Mouse (Mus musculus): Measurements from ENCODE around the gene Tmem245. TPM values are rescaled to one million over a fixed set of nuclear protein-coding genes. Genes with fewer than 3 reads are reported as not detected.
"Not testable (repeated sequence)": the region's sequence is repeated elsewhere in the genome, so short reads cannot be mapped to it uniquely, and the experiment has no call there.

Tmem245 gene
- polyA plus RNA-seq, 2 experiments from 2014 or later = 5.1 to 5.7 TPM

DNA sequence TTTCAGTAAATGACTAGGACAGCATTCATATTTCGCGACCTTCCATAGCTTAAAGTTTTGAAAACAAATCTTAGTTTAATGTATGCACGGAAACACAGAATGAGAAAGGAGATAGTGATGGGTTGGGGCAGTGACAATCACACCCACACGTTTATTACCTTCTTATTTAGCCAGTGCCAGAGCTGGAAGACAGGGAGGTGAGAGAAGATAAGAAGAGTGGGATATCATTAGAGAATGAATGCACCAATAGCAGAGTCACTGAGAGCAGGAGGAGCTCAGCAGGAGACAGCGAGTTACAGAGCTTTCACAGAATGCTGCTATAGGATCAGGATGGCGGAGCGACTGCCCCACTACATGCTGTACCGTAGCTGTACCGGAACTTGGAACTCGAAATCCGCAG, 25.0 kb downstream of the Tmem245 start:
- ATAC-seq = no peak

GRCm38 (mm10) chr4:56915732-56916325, 31.4 kb downstream of the Tmem245 start:
- ATAC-seq = peak; percentile 74

DNA sequence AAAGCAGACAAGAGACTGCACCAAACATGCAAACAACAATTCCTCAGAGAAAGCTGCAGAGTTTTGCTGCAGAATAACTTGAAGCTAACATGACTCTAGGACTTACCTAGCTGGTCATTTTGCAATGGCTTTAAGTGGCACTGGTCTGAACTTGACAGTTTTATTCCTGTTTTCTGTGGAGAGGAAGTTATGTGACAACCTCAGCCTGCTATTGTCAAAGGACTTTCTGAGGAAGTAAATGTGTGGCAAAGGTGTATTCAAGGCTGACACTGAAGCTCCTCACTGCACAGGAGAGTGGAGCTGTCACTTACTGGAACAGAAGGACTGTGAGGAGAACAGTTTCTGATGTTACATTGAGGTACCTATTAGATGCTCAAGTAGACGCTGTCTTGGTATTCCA, 32.5 kb downstream of the Tmem245 start:
- ATAC-seq = no peak

DNA sequence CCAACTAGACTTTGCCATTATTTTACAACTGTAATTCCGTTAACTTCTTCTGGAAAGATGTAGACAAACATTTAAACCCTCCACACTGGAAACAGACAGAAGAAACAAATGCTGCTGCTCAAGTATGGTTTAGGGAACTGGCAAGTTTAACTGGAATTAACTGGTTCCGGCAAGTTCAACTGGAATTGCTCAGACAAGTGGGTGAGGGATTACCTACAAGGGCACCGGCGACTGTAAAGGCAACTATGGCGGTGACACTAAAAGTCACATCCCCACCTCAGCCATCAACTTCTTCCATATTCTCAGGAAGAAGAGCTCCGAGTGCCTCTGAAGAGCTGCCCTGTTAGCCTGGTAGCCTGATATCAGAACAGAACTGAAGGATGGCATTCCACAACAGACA, 32.9 kb downstream of the Tmem245 start:
- no peak for ATAC-seq

DNA sequence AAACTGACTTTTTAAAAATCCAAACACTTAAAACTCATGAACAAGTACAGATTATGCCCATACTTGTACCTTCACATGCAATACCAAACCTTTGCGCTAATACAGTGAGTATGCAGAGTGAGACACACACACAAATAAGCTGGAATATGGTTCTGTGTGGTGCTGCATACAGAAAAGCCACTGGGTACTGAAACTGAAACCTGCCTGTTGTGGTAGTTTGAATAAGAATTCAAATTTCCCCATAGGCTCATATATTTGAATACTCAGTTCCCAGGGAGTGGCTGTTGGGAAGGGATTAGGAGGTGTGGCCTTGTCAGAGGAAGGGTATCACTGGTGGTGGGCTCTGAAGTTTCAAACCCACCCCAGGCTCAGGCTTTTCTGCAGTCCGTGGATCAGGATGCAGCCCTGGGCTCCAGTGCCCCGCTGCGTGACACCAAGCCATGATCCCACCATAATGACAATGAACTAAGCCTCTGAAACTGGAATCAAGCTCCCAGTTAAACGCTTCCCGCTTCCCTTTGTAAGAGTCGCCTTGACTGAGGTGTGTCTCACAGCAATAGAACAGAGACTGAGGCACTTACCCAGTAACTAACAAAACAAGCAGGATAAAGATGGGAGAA, 34.7 kb downstream of the Tmem245 start:
- ATAC-seq = no peak

- no peak for ATAC-seq
These were observed 37.7 kb downstream of the Tmem245 start for GRCm38 (mm10) chr4:56909568-56909967.

DNA sequence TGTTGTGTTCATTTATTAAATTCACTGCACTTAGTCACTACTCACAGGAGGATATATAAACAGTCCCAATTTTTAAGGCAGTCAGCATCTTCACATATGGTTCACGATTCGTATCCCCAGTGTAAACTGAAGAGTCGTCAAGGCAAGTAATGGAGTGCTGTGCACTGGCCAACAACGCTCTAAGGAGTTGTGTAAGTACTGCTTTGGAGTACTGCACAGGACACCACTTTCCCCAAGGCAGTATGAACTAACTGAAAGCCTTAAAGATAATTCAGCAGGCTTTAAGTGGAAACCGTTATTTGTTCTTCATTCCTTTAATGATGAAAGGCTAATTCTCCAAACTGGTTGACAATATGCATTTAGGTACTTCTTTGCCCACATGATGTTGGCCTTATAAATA, 39.6 kb downstream of the Tmem245 start:
- ATAC-seq = no peak

- ATAC-seq = no peak
These were observed 40.3 kb downstream of the Tmem245 start for GRCm38 (mm10) chr4:56906926-56907325.

GRCm38 (mm10) chr4:56905507-56905906, 41.7 kb downstream of the Tmem245 start:
- ATAC-seq = no peak

- ATAC-seq = no peak
These were observed 45.6 kb downstream of the Tmem245 start for GRCm38 (mm10) chr4:56901671-56902070.

DNA sequence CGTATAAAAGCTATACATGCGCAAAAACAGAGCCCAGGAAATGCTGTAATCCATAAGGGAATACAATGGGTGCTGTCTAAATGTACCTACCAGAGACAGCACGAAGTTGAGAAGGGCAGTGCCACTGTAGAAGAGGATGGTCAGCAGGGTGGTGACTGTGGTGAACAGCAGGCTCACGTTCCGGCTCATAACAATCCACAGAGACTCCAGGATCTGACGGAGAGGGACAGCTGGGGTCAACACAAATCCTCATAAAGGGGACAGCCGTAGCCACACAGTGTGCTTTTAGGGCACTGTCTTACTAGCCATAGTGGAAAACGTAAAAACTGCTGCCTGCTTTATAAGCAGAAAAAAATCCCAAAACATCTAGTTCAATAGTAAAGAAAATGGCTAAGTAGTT, 48.0 kb downstream of the Tmem245 start:
- ATAC-seq = no peak

GRCm38 (mm10) chr4:56897511-56897910, 49.7 kb downstream of the Tmem245 start:
- no peak for ATAC-seq

- no peak for ATAC-seq
These were observed 53.0 kb downstream of the Tmem245 start for GRCm38 (mm10) chr4:56894196-56894595.

- no peak for ATAC-seq
These were observed 54.6 kb downstream of the Tmem245 start for GRCm38 (mm10) chr4:56892501-56893115.

GRCm38 (mm10) chr4:56888483-56888882, 58.8 kb downstream of the Tmem245 start:
- no peak for ATAC-seq

GRCm38 (mm10) chr4:56886286-56886979, 60.8 kb downstream of the Tmem245 start:
- no peak for ATAC-seq

- no peak for ATAC-seq
These were observed 67.1 kb downstream of the Tmem245 start for GRCm38 (mm10) chr4:56880036-56880703.

DNA sequence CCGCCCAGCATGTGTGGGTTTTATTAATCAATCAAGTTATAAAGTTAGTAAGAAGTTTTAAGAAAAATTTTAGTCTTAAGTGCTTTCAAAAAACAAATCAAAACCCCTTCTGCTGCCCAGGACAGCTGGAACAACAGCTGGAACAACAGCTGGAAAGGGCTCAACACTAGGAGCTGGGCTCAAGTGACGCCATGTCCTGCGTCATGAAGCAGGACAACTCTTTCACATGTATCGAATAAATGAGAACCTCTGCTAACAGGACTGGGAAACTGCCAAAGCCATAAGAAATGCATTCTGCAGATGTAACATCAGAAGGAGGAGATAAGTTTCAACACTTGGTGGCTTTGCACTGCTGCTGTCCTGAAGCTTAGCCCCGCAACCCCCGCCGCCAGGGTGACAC, 68.3 kb downstream of the Tmem245 start:
- no peak for ATAC-seq

GRCm38 (mm10) chr4:56870541-56870940, 76.7 kb downstream of the Tmem245 start:
- ATAC-seq = not testable (repeated sequence)

- no peak for ATAC-seq
These were observed 79.5 kb downstream of the Tmem245 start for GRCm38 (mm10) chr4:56867761-56868160.

DNA sequence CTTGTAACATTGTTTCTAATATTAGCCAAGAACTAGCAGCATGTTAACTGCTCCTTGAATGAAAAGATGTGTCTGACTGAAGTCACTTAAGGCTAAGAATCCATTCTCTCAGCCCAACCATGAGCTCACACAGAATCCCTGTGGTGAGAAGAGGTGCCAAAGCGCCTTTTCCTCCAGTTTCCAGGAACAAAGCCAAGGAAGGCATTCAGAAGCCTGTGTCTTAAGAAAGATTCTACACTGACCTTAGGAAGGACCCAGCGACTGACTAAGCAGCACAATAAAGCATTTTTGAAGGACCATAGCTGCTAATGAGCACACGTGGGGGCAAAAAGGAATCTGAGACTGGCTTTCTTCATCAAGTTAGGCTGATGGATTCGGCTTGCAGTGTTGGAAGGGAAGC, 81.3 kb downstream of the Tmem245 start:
- ATAC-seq = no peak

DNA sequence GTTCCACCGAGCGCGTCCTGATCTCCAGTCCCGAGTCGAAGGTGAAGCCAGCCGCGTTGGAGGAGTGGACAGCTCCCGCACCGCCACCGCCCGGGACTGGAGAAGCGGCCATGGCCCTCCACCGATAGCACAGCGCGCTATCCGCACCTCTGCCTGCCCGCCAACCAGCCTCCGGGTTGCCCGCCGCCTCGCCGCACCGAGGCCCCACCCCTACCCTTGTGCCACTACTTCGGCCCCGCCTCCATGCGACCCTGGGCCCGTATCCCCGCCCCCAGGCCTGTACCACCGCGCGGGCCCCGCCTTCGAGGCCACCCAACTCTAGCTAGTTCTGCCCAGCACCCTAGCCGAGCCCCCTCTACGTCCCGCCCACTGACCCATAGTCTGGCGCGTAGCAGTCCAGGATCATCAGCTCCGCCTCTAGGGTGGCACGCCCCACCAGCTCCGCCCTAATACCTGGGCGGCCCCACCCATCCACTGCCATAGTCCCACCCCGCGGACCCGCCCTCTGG, 82.2 kb downstream of the Tmem245 start, which contains the start of gene Ctnnal1:
TSS of gene Ctnnal1 (minus strand) at position 186 of the 509 bp plus-strand sequence.
- ATAC-seq = peak; percentile 74

Data from activated CD4-positive, CD25-positive, alpha-beta regulatory T cell, adult 4 months (primary cell).